Mouse (Mus musculus) frontal cortex, postnatal 14 days (tissue): Measurements from ENCODE around the gene Tmc2.

Experiments
- DNase-seq, 2 experiments: peaks; one replicate each; pipeline ENCODE4 v3.0.0; 2022; ENCODE audit warnings: low spot score in 2 of 2

Gene Tmc2

DNA sequence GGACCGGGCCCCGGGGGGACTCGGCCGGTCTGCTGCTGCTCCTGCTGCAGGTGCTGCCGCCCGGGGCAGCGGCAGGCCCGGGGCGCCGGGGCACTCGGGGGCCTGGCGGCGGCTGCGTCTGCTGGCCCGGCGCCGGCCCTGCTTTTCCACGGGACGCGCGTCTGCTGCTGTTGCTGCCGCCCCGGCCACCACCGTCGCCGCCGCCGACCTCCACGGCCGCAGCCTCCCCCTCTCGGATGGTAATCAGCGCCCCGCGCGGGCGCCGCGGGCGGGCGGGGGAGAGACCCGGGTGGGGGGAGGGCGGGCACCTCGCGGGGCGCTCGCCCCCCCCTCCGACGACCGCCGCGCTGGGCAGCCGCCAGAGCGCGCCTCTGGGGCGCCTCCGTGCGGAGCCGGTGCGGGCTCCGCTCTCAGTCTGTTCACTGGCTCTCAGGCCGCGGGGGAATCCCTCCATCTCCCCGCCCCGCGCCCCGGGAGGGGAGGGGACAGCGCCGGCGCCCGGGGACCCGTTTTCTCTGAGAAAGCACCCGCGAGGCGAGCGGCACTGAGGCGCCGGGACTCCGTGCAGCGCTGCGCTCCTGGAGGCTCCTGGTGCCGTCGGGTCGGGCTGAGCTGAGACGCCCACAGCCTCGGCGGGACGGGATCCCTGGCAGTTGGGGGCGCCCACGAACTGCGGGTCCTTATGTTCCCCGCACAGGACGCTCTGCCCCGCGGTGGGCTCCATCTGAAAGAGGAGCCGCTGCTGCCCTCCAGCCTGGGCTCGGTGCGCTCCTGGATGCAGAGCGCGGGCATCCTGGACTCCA lies 100.5 kb downstream of the Tmc2 start:
- DNase-seq = peak in 1 of 2 experiments; percentile 50

DNA sequence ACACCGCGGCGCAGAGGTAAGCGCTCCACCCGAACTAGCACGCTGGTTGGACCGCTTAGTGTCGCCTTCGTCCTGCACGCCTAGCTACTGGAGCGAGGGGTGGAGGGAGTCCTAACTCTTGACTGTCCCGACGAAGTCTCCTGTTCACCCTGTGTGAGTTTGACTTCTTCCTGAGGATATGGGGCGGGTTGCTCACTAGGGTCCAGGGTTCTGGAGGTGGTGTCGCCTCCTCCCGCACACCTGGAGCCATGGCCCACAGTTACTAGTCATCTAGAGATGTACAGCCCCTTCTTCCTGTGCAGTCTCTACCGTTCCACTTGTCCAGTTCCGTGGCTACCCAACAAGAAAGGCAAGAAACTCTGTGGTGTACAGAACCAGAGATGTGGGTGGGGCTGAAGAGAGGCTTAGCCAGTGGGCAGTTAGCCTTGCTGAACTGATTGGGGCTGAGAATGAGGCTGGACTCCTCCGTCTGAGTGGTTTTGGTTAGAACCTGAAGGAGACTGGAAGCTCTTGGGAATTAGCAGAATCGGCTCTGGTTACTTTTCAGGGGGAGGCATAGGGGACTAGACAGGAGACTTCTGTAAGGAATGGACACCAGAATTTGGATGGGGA lies 101.2 kb downstream of the Tmc2 start:
- no peak for DNase-seq

DNA sequence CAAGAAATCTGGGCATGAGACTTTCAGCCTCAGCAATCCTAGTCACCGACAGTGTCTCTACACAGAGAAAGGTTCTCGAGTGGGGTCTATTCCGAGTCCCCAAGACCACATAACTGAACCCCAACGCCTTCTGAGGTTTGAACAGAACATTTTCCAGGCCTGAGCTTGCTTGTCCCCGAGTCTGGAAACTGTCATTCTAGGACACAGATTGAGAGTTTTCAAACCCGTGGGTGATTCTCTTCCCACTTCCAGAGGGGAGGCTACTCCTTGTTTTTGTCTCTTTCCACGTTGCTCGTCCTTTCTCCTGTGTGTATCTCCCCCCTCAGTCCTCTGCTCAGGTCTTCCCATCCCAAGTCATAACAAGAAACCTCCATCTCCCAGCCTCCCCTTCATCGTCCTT lies 102.6 kb downstream of the Tmc2 start:
- DNase-seq = no peak

DNA sequence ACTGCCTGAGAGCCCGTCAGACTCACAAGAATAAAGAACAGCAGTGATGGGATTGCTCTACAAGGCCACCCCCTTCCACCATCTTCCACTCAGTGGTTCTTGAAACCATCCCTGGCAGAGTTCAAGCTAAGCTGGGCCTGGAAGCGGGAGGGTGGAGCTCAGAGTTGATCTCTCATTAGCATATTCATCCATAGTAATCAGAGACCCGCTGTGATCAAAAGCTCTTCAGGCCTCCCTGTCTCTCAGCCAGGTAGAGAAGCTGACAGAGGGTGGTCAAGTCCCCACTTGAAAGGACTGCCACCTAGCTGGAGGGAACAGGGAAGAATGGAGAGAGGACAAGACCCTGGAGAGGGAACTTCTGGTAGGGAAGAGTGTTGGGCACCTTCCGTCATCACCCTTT lies 108.0 kb downstream of the Tmc2 start:
- no peak for DNase-seq
